Mouse (Mus musculus) embryonic facial prominence, embryonic 14.5 days (tissue): ENCODE results near the gene Alkbh7. TPM values are rescaled to one million over a fixed set of nuclear protein-coding genes. Genes with fewer than 3 reads are reported as not detected.
A peak's percentile ranks its signal among the peaks of the same experiment; 100 is the strongest.

ENCODE experiments used
- ATAC-seq: fragments of 200-750 bp; cut with Nextera tagmentation; 2 replicates; pipeline ENCODE4 v1.8.0; 2017; ENCODE audit warnings: low read depth, moderate number of reproducible peaks, moderate TSS enrichment
- DNase-seq: peaks from one replicate; pipeline ENCODE4 v3.0.0-alpha.2; 2015; ENCODE audit warnings: low spot score
- H3K27ac ChIP-seq: fragments of 300-500 bp; sonication (generic); replicated peaks from 2 replicates; pipeline ENCODE4 v1.5.1; 2014; ENCODE audit warnings: low read depth, mild to moderate bottlenecking, low read length, moderate library complexity
- H3K27me3 ChIP-seq: fragments of 300-500 bp; sonication (generic); replicated peaks from 2 replicates; pipeline ENCODE4 v1.6.1; 2014; ENCODE audit warnings: low read length; ENCODE audit not compliant: control insufficient read depth, insufficient read depth
- H3K36me3 ChIP-seq: fragments of 300-500 bp; sonication (generic); 2 replicates; pipeline ENCODE4 v1.6.1; 2014; ENCODE audit warnings: low read length, mixed read lengths; ENCODE audit not compliant: control insufficient read depth, insufficient read depth
- H3K4me1 ChIP-seq: fragments of 300-500 bp; sonication (generic); 2 replicates; pipeline ENCODE4 v1.6.1; 2014; ENCODE audit warnings: antibody characterized with exemption, low read length; ENCODE audit not compliant: control insufficient read depth, insufficient read depth
- H3K4me2 ChIP-seq: fragments of 300-500 bp; sonication (generic); 2 replicates; pipeline ENCODE4 v1.6.1; 2014; ENCODE audit warnings: low read depth, mild to moderate bottlenecking, low read length, moderate library complexity, mixed read lengths
- H3K4me3 ChIP-seq: fragments of 300-500 bp; sonication (generic); 2 replicates; pipeline ENCODE4 v1.5.1; 2014; ENCODE audit warnings: low read depth, mild to moderate bottlenecking, low read length
- H3K9ac ChIP-seq: fragments of 300-500 bp; sonication (generic); 2 replicates; pipeline ENCODE4 v1.6.1; 2014; ENCODE audit warnings: low read depth, mild to moderate bottlenecking, low read length, moderate library complexity, mixed read lengths
- H3K9me3 ChIP-seq: fragments of 300-500 bp; sonication (generic); 2 replicates; pipeline ENCODE4 v1.6.1; 2016; ENCODE audit warnings: low read length; ENCODE audit not compliant: control insufficient read depth
- WGBS: fragments of 180-500 bp; shearing (Covaris S2); extraction: QIAGEN DNeasy Blood & Tissue Kit; methylation state at CpG from one replicate; pipeline ENCODE4 v1.1.7; 2014; 5-methylcytosine and 5-hydroxymethylcytosine counted together
- polyA plus RNA-seq: library from polyadenylated mRNA; unstranded; fragments of >200 nt; fragmentation: Nextera tagmentation; extraction: Ambion mirVana; gene quantifications from 2 replicates; pipeline ENCODE4 v1.2.1, GENCODE M21; 2014

The Alkbh7 gene
- polyA plus RNA-seq, 1 experiment from 2014 or later, result 39.8 TPM

DNA sequence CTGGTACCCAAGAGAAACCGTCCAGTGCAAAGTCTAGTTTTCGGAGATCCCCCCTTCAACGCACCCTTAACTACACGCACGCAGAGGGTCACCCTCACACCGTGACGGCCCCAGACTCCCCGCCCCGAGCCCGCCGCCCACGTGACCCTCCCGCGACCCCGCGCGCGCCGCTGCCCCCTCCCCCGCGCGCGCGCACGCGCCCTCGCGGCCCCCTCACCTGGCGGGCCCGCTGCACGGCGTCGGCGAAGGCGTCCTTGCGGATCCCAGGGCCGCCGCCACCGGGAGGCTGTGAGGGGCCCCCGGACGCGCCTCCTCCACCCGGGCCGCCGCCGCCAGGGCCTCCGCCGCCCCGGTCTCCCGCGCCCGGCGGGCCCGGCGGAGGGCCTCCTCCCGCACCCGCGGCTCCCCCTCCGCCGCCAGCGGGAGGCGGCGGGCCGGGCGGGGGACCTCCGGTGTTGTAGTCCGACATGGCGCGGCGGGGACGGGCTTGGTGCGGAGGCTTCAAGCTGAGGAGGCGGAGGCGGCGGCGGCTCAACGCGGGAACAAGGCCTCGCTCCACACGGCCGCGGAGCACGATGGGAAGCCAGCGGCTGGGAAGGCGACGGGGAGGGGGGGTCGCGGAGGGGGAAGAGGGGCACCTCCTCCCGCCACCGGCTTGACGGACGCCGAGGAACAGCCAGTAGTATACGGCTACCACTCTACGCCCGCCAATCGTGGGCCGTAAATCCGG lies 34.0 kb downstream of the Alkbh7 start, which contains the start of gene Khsrp:
Gene Khsrp, minus strand, starts transcription at position 592 of the 730 bp plus-strand sequence.
- Histone ChIP-seq H3K4me1 (peaks cover 13% of the 10 kb centered on the region), H3K36me3 (peaks cover 27% of the 10 kb centered on the region), H3K27me3 (no peaks in the 10 kb centered on the region), H3K4me2 (peak within 1 kb of the TSS; percentile 93), H3K9me3 (no peaks in the 10 kb centered on the region), H3K27ac (peak within 1 kb of the TSS; percentile 94), H3K4me3 (peak within 1 kb of the TSS; percentile 99), H3K9ac (peak within 1 kb of the TSS; percentile 100)
- ATAC-seq, result no peak
- DNase-seq, result peak; percentile 41
- 0% methylated on average over 7 of the region's 99 CpGs for WGBS

DNA sequence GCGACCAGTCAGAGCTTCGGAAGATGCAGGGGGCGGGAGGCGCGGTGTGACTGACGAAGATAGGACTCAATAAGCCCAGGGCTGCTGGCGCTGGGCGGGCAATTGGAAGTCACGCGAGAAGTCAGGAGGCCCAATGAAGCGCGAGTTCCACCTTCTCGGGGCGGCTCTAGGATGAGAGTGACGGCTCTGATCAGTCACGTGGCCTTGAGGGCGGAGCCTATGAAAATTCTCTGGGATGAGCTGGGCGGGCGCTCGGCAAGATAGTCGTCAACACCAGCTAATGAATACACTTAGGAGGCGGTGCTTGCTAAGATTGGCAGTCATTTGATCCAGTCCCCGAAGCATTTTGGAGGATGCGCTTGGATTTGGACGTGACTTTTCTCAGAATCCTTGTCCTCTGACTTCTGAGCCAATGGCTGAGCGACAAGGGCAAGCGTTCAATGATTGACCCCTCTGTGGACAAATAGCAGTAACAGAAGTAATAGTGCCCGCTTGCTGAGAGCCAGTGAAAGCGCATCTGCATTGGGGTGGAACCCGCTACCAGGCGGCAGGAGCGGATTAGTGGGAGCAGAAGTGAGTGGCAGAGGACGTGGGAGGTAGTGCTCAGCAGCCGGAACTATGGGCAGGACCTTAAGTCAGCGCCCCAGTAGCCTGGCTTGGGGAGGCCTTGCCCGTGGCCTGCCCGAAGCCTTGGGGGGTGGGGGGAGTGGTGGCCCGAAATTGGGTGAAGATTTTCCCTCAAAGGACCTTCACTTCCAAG lies 34.7 kb downstream of the Alkbh7 start:
- peak overlapping the region; percentile 65 for H3K9ac ChIP-seq
- no peaks in the 10 kb centered on the region for H3K9me3 ChIP-seq
- peak overlapping the region; percentile 66 for H3K4me2 ChIP-seq
- H3K4me3 ChIP-seq, result peak overlapping the region; percentile 99
- ATAC-seq (peak; percentile 95), DNase-seq (peak; percentile 100)
- peaks cover 19% of the 10 kb centered on the region for H3K36me3 ChIP-seq
- H3K27ac ChIP-seq, result peak overlapping the region; percentile 92
- under 1% methylated on average over 30 of the region's 38 CpGs for WGBS
- H3K4me1 ChIP-seq, result peaks cover 13% of the 10 kb centered on the region
- H3K27me3 ChIP-seq, result no peaks in the 10 kb centered on the region

DNA sequence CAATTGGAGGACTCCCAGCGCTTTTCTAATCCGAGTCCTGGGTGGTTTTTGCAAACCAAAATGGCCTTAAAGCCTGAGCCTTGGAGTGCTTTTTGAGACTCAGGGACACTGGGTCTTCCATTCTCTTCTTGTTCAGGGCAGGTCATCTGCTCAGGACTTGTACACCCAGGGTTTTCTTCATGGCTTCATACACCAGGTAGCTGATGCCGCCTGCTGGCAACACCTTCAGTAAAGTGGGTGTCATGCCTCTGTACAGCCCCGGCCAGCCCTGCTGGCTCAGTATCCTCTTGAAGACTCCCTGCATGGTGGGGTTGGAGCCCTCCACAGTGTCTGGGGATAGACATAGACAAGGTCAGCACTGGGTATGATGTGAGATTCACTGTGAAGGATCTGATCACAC lies 35.7 kb downstream of the Alkbh7 start:
- DNase-seq (no peak), ATAC-seq (no peak)
- Histone ChIP-seq H3K4me3 (peak overlapping the region; percentile 46; the same call in 1 of the 2 replicates), H3K4me2 (peak overlapping the region; percentile 66; the same call in 1 of the 2 replicates), H3K27ac (no peak overlapping the region), H3K9ac (no peak overlapping the region), H3K36me3 (peaks cover 9% of the 10 kb centered on the region), H3K27me3 (no peaks in the 10 kb centered on the region), H3K4me1 (peaks cover 13% of the 10 kb centered on the region), H3K9me3 (no peaks in the 10 kb centered on the region)
- WGBS, result 89% methylated on average over 4 of the region's 4 CpGs

DNA sequence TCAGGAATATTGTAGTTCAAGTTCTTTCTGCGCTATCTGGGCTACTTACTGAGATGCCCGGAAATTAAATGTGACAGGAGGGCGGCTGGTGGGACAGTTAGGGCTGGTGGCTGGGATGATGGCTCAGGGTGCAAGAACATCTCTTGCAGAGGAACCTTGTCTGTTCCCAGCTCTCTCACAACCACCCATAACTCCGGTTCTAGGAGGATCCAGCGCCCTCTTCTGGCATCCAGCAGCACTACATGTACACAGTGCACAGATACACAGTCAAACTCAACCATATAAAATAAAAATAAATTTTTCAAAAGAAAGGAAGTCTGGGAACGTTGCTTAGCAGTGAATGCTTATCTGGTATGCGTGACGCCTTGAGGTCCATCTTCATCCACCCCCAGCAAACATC lies 41.8 kb downstream of the Alkbh7 start:
- no peaks in the 10 kb centered on the region for H3K36me3 ChIP-seq
- no peaks in the 10 kb centered on the region for H3K4me1 ChIP-seq
- no peak overlapping the region for H3K9ac ChIP-seq
- H3K9me3 ChIP-seq, result no peaks in the 10 kb centered on the region
- no peak for ATAC-seq
- WGBS, result 39% methylated on average over 8 of the region's 8 CpGs
- no peak for DNase-seq
- peaks cover 3% of the 10 kb centered on the region; the same call in 1 of the 2 replicates for H3K27me3 ChIP-seq
- H3K4me3 ChIP-seq, result no peak overlapping the region
- no peak overlapping the region for H3K27ac ChIP-seq
- no peak overlapping the region for H3K4me2 ChIP-seq

DNA sequence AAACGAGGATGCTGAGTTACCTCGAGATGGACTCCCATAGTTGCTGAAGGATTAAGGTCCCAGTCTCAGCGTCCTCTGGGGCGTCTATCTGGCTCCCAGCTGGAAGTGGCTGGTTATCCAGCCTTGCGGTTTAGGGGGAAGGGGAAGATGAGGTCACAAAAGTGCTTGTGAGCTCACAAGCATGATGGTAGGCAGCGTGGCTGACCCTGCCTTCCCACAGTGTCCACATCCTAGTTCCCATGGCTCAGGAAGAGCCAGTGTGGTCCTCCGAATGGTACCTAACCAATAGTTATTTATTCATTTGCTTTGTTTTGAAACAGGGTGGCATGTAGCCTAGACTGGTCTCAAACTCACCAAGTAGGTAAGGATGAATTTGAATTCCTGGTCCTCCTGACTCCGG lies 44.4 kb downstream of the Alkbh7 start, which contains the start of gene Slc25a41:
Gene Slc25a41, minus strand, starts transcription at position 101 of the 400 bp plus-strand sequence.
- Histone ChIP-seq H3K4me3 (no peak within 1 kb of the TSS), H3K27me3 (peaks cover 3% of the 10 kb centered on the region; the same call in 1 of the 2 replicates), H3K4me1 (no peaks in the 10 kb centered on the region), H3K9me3 (no peaks in the 10 kb centered on the region), H3K27ac (no peak within 1 kb of the TSS), H3K9ac (no peak within 1 kb of the TSS), H3K36me3 (peaks cover 5% of the 10 kb centered on the region; the same call in 1 of the 2 replicates), H3K4me2 (no peak within 1 kb of the TSS)
- WGBS, result 76% methylated on average over 8 of the region's 8 CpGs
- ATAC-seq (no peak), DNase-seq (no peak)

DNA sequence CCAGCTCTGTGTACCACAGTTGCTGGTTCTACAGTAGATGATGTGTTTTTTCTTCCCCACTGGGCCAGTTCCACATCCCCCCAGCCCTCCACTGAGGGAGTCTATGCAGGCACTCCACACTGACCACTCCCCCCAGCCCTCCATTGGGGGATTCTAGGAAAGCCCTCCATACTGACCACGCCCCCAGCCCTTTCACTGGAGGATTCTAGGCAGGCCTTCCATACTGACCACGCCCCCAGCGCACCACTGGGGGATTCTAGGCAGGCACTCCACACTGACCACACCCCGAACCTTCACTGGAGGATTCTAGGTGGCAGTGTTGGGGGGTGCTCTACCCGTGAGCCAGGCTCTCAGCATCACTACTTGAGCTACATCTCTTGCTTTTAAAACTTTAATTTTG lies 50.3 kb downstream of the Alkbh7 start:
- Histone ChIP-seq H3K9me3 (no peaks in the 10 kb centered on the region), H3K4me2 (no peak overlapping the region), H3K9ac (no peak overlapping the region), H3K27me3 (no peaks in the 10 kb centered on the region), H3K27ac (no peak overlapping the region), H3K4me3 (no peak overlapping the region), H3K4me1 (no peaks in the 10 kb centered on the region), H3K36me3 (peaks cover 9% of the 10 kb centered on the region)
- ATAC-seq (no peak; the same call in 1 of the 2 replicates), DNase-seq (no peak)
- 33% methylated on average over 5 of the region's 5 CpGs for WGBS

DNA sequence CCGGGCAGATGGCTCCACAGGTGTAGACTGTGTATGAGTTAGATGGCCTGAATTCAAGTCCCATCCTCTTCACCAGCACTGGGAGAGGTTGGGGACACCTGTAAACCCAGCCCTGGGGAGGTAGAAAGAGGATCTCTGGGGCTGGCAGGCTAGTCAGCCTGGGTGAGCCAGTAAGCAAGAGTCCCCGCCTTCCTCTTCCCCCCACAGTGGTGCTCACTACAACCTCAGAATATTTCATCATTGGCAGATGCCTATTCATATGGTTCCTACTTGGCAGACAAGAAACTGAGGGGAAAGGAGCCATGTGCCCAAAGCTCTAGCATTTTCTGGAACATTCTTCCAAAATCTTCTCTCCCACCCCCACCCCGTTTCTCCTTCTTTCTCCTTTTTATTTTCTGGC lies 51.7 kb downstream of the Alkbh7 start:
- DNase-seq, result no peak
- Histone ChIP-seq H3K4me3 (no peak overlapping the region), H3K9me3 (no peaks in the 10 kb centered on the region), H3K36me3 (peaks cover 20% of the 10 kb centered on the region), H3K27ac (no peak overlapping the region), H3K4me2 (no peak overlapping the region), H3K9ac (no peak overlapping the region), H3K4me1 (no peaks in the 10 kb centered on the region), H3K27me3 (no peaks in the 10 kb centered on the region)
- no peak for ATAC-seq
- 93% methylated on average over 3 of the region's 3 CpGs for WGBS
